In the genomic region with DNA sequence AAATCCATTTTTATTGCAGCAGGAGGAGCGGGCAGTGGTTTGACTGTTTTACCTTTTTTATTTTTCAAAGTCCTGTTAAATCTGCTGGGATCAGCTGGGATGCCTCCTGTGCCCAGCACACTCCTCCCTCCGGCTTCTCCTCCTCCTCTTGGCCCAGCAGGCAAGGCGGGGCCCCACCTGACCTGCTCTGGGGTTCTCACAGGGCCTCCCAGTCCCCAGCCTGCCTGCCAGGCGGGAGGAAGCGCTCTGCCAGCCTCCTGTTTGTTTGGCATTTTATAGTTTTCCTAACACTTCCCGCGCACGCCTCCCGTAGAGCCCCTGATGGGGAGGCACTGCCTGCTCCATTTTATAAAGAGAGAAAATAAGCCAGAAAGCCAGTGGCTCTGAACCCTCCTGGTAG, we compare ENCODE assay signal across 8 mouse cellular contexts. TPM values are rescaled to one million over a fixed set of nuclear protein-coding genes. Genes with fewer than 3 reads are reported as not detected.
A peak's percentile ranks its signal among the peaks of the same experiment; 100 is the strongest.
DNase-seq lines count a peak whose midpoint lies in the region; ATAC-seq lines count a peak whose summit lies in the region.

No protein-coding gene starts in this region.

- WGBS in heart, embryonic 12.5 days, result 13% methylated on average over 9 of the region's 9 CpGs
- 12% methylated on average over 9 of the region's 9 CpGs for WGBS in kidney, embryonic 15.5 days
- WGBS in midbrain, embryonic 12.5 days, result 10% methylated on average over 9 of the region's 9 CpGs

- H3K27me3 ChIP-seq in heart, embryonic 12.5 days (replicated peaks), result peaks cover 37% of the 10 kb centered on the region
- peaks cover 70% of the 10 kb centered on the region for H3K27me3 ChIP-seq in kidney, embryonic 15.5 days
- peaks cover 51% of the 10 kb centered on the region for H3K27me3 ChIP-seq in midbrain, embryonic 12.5 days

- H3K4me1 ChIP-seq in heart, embryonic 12.5 days (replicated peaks), result peaks cover 57% of the 10 kb centered on the region
- H3K4me1 ChIP-seq in kidney, embryonic 15.5 days, result peaks cover 93% of the 10 kb centered on the region
- peaks cover 84% of the 10 kb centered on the region for H3K4me1 ChIP-seq in midbrain, embryonic 12.5 days

- H3K9me3 ChIP-seq in heart, embryonic 12.5 days (replicated peaks), result no peaks in the 10 kb centered on the region
- H3K9me3 ChIP-seq in kidney, embryonic 15.5 days (replicated peaks), result no peaks in the 10 kb centered on the region
- H3K9me3 ChIP-seq in midbrain, embryonic 12.5 days, result no peaks in the 10 kb centered on the region

- ATAC-seq in heart, embryonic 12.5 days (ENCODE audit: insufficient number of reproducible peaks, low FRiP score), result no peak
- peak; percentile 77 for ATAC-seq in kidney, embryonic 15.5 days (replicated peaks; ENCODE audit: low FRiP score)
- no peak for ATAC-seq in midbrain, embryonic 12.5 days (ENCODE audit: low FRiP score, low read depth)
- no peak for ATAC-seq in megakaryocyte progenitor cell, adult 5-6 weeks (replicated peaks; ENCODE audit: poor library complexity)

- H3K4me3 ChIP-seq in heart, embryonic 12.5 days, result no peak overlapping the region
- H3K4me3 ChIP-seq in kidney, embryonic 15.5 days (replicated peaks), result 0 out of 2 replicates have a peak overlapping the region, but pooled peaks have one; percentile 0
- H3K4me3 ChIP-seq in midbrain, embryonic 12.5 days, result no peak overlapping the region

- H3K4me2 ChIP-seq in heart, embryonic 12.5 days, result no peak overlapping the region
- peak overlapping the region; percentile 32 for H3K4me2 ChIP-seq in kidney, embryonic 15.5 days
- 0 out of 2 replicates have a peak overlapping the region, but pooled peaks have one; percentile 10 for H3K4me2 ChIP-seq in midbrain, embryonic 12.5 days (replicated peaks)

- H3K36me3 ChIP-seq in heart, embryonic 12.5 days, result no peaks in the 10 kb centered on the region
- no peaks in the 10 kb centered on the region for H3K36me3 ChIP-seq in kidney, embryonic 15.5 days
- no peaks in the 10 kb centered on the region for H3K36me3 ChIP-seq in midbrain, embryonic 12.5 days

- DNase-seq in layer of hippocampus, postnatal 36 days, result peak; percentile 60 to 68
- no peak for DNase-seq in layer of hippocampus, adult 9-11 months
- peak; percentile 67 for DNase-seq in cerebellum, adult 8-10 months
- no peak for DNase-seq in adrenal gland, adult 8-10 months

- H3K27ac ChIP-seq in heart, embryonic 12.5 days (ENCODE audit: poor library complexity, severe bottlenecking), result peak overlapping the region; percentile 83
- H3K27ac ChIP-seq in kidney, embryonic 15.5 days, result peak overlapping the region; percentile 94
- peak overlapping the region; percentile 81 for H3K27ac ChIP-seq in midbrain, embryonic 12.5 days (replicated peaks)

- peak overlapping the region; percentile 49 for H3K9ac ChIP-seq in heart, embryonic 12.5 days
- H3K9ac ChIP-seq in kidney, embryonic 15.5 days, result peak overlapping the region; percentile 6; the same call in 1 of the 2 replicates
- 0 out of 2 replicates have a peak overlapping the region, but pooled peaks have one; percentile 16 for H3K9ac ChIP-seq in midbrain, embryonic 12.5 days (replicated peaks)

RNA-seq across cellular contexts. Expression of gene Flrt1, which starts 30.5 kb away (rescaled TPM):
- 10 to 100 TPM; 18.4 to 18.6 TPM for total RNA-seq in layer of hippocampus, postnatal 36 days (2021)
- polyA plus RNA-seq in heart, embryonic 12.5 days (2016; fragmentation: Nextera tagmentation; extraction: Ambion mirVana), result 0.81 and 0.87 TPM in 2 replicates
- polyA plus RNA-seq in kidney, embryonic 15.5 days (2015; fragmentation: Nextera tagmentation; extraction: Ambion mirVana), result 4.4 and 5.0 TPM in 2 replicates
- 8.0 and 8.2 TPM in 2 replicates for polyA plus RNA-seq in midbrain, embryonic 12.5 days (2016; fragmentation: Nextera tagmentation; extraction: Ambion mirVana)
- not detected in 2 replicates for total RNA-seq in megakaryocyte progenitor cell, adult 5-6 weeks (2015)
- not detected in 2 replicates for total RNA-seq in megakaryocyte progenitor cell, adult 5-6 weeks (2017)
- total RNA-seq in adrenal gland, adult 8-10 months (2022), result 10 to 100 TPM in 2 of 4 experiments, 1 to 10 TPM in 2; 2.9 to 27.5 (median 14.8) TPM

Comparison
In these comparisons a context has a peak if more than half of its experiments do, and no peak if none do; other contexts are left out.
1. DNase-seq: peak in layer of hippocampus, postnatal 36 days (2 of 2) and cerebellum, adult 8-10 months (single experiment); none in layer of hippocampus, adult 9-11 months (single experiment) and adrenal gland, adult 8-10 months (single experiment).
2. Peak in every context shown above with its lines, with median percentiles within 50 percentile points of each other: H3K27ac ChIP-seq and H3K9ac ChIP-seq.